Mouse (Mus musculus) cerebellum, adult 9-10 months (tissue): ENCODE measurements around the gene U90926.
A peak's percentile ranks its signal among the peaks of the same experiment; 100 is the strongest.

Source experiments
- DNase-seq: peaks from one replicate; pipeline ENCODE4 v3.0.0; 2022

Gene U90926

DNA sequence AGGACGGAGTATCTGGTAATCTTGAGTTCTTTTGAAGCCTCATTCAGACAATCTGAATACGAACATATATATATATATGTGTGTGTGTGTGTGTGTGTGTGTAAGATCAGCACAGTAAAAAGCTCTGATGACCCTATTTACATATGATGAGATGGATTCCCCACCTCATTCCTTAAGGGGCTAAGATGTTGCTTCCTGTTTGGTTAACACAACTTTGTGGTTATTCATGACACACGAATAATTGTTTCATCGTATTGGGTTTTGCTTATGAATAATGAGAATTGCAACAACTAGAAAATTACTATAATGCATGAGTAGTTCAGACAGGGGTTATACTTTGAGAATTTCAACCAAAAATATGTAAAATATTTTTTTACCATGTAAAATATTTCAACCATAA lies at the start of gene U90926:
U90926 (minus strand) TSS at position 101 of the 400 bp plus-strand sequence.
- DNase-seq, result no peak

DNA sequence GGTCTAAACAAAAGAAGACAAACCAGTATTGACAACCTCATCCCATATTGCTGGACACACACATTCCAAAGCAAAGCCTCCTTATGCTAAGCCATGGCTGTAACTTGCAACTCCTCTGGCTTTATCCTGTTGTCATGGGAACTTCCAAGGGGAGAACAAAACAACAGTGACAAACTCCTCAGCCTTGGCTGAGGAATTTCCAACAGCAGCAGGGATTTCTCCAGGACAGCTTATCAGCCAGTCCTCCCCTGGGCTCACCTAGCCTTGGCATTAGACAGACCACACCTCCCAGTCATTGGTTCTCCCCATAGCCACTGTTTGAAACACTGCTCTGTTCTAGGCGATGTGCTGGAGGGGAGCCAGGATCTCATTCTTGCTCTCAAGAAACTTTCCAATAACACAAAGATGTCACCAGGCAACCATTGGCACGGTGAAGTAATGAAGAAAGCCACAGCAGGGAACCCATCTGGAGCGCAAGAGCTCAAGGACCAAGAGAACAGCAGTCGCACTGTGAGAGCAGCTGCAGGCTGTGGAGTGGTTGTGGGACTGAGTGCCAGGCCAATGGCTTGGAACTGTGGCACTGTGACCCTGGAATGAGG lies 48.7 kb upstream of the U90926 start:
- DNase-seq, result peak; percentile 52

DNA sequence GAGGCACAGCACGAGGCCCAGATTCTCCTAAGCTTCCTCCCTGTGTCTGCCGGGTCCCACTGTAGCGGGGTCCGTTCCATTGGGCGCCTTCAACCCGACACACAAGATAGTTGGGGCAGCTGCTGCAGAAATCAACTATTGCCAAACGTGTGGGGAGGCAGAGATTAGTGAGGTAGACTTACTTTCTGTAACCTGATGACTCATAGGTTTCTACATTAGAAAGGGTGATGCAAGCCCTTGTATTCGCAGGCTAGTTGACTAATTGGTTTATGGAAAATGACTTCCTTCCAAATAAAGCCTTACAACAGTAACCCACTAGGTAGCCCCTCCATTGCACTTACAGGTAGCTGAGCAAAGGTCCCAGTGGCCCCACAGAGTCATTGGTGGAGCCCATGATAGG lies 47.4 kb upstream of the U90926 start:
- DNase-seq, result no peak

DNA sequence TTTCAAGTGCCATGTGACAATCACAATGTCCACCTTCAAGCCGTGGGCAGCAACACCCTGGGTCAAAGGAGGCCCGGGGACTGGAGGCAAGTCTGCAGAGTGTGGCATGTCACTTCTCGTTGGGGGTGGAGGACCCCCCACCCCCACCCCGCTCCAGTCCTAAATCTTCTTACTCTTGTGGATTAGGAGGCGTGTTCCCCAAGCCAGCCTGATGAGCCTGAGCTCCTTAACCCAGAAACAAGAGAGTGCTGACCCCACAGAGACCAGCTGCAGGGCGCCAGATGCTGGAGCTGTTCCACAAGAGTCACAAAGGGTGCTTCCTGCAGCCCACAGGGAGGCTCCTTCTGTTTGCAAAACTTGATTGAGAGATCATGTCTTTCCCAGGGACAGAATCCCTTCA lies 41.0 kb upstream of the U90926 start, which contains the start of gene Ppef2:
Ppef2 (minus strand) TSS at position 61 of the 400 bp plus-strand sequence.
- DNase-seq, result no peak

DNA sequence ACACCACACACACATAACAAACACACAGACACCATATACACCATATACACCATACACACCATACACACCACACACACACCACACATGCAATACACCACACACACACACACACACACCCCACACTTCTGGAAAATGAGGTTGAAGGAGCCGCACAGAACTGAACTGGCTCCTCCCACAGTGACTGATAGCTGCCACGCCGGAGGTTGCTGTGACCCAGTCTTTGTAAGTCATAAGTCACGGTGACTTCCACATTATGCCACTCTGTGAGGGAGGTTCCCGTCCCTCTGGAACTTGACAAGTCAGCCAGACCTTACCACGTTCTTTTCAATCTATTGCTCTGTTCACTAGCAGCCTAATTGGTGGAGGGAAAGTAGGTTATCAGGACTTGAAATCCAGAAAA lies 39.3 kb upstream of the U90926 start:
- DNase-seq, result no peak

DNA sequence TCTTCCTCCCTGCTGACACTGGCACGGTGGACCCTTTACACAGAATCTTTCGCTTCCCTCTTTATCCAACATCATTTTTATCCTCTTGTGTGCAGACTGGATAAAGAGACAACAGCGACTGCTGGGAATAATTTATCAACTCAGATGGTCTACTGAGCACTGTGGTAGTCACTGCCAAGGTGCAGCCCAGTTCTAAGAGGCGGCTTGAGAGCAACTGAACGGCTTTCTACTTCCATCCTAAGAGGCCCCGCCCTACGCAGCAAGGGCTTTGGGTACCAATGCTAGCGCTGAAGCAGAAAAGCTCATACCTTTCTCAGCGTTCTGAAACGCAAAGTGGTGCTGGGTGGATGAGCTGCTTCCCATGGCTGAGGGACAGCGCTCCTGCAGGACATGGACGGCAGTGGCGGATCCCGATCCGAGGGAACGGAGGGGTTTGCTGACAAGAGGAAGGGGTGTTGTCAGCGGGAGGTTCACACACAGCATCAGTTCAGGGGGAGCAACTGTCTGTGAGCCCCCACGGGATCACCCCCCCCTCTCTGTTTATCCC lies 37.7 kb upstream of the U90926 start:
- DNase-seq, result no peak

DNA sequence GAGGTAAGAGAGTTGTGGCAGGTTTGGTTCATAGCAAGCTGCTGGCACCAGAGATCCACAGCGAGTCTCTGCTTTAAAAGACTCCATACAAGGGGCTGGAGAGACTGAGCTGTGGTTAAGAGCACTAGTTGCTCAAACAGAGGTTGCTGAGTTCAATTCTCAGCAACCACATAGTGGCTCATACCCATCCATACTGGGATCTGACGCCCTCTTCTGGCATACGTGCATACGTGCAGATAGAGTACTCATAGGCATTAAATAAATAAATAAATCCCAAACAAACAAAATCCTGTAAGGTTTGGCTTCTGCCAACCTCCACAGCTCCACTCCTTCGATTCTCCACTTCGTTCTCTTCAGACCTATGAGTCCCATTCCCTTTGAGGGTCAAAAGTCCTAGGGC lies 36.8 kb upstream of the U90926 start:
- no peak for DNase-seq

DNA sequence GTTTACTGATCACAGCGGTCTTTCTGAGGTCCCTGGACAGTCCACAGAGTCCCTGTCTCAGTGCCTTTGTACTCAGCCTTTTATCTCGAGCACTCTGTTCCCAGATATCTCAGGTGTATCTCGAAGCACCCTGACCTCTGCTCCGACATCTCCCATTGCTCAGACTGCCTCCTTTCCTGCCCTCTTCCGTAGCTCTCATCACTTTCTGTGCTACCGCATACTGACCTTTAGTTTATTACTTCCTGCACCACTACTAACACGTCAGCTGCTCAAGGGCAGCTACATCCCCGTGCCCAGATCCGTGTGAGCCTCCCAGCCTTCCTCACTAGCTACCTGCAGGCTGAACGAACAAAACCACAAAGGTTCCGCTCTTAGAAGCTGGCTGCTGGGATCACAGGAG lies 33.4 kb upstream of the U90926 start:
- DNase-seq, result no peak

DNA sequence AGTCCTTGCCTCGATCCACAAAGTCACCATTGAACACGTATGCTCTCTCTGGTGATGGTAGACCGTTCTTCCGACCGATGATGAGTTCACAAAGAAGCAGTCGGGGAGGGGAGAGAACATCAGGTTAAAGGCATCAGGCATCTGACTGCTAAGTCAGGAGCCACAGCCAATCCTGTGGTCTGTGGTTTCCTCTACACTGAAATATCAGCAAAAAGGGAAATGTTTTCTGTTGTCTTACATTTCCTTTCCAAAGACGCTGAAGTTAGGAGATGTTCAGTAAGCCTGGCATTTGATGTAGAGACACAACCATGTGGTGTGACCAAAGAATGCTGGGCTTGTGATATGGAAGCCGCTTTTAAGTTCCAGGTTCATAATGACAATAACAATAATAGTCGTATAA lies 30.3 kb upstream of the U90926 start:
- no peak for DNase-seq

DNA sequence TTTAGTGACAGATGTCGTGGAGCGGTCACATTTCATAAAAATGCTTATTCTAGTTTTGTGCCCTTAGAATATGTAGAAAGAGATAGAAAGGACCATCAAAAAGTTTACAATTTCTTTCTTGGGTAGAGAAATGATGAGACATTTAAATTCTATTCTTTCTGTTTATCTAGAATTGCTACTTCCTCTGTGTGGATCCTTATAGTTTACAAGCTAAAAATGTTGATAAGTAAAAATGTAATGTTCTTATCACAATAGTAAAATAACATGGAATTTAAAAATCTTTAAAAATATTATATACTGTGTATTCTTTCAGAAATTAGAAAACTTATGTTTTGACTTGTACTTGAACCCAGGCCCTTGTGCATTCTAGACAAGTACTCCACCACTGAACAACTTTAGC lies 29.7 kb upstream of the U90926 start:
- no peak for DNase-seq

DNA sequence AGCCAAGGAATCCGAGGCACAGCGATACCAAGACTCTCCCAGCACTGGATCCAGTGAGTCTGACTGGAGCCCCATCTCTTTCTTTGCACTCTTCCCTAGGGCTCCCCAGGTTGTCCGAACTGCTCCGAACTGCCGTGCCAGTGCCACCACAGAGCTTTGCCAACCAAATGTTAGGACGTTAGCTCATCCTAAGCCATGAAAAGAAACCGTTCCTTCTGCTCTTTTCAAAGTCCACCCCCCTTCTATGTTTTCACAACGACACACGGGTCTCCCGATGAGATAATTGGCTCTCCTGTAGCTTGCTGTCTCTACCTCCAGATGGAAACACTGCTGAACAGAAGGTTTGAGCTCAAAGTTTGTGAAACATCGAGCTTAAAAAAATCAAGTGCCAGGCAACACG lies 25.6 kb upstream of the U90926 start:
- DNase-seq, result no peak

DNA sequence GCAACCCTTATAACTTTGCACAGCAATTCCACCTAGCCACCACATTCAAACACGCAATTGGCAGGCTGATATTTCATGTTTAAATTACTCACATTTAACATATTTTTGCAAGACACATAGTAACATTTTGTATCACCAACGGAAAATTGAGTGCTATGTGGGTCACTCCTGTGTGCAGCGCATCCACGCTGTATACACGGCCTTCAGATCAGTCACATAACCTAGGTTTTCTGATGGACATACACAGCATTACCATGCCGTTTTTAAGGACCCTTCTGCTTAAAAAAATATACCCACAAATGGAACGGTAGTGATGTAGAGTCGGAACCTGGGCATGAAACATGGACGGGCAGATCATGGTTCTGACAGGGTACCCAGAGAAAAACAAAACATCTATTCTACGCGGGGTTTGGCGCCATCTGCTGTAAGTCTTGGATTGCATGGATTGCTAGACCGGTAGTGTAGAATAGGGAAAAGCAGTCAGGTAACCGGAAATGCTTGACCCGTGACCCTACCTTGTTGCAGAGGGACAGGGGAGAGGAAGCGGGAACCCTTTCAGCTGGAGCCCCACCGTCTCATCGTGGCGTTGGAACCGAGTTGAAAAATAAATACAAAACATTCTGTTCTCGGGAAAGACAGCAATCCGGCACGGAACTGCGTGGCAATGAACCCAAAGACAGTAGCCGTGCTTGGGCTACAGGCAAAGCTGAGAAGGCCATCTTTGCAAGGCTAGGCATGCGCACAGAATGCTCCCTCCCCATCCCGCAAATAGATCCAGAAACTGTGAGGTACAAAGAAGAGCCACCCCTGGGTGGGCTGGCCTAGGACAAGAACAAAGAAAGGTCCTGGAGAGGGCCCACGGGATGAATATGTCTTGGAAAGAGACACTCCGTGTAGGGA lies 24.4 kb upstream of the U90926 start:
- peak; percentile 72 for DNase-seq

DNA sequence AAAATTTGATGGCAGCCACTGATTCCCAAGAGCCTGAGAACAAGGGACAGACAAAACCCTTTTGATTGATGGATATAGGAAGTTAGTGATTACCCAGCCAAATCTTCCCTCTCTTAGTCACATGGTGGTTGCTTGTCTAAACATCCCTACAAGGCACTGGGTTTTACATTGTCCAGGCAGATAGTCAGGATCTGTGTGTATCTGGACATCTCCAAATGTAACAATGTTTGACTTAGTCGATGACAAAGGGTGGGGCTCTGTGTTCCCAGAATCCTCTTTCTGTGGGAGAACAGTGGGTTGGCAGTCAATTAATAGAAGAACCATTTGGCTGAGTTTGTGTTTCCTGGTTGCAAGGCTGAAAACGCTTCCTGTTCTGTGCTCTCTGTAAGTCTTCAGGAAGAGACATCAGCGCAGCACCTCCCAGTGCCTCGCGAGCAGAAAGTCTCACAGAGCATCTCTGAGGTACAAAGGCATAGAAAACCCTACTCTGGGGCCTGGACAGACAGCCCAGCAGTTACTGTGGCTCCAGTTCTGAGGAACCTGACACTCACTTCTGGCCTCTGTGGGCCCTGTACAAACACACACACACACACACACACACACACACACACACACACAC lies 19.8 kb upstream of the U90926 start:
- DNase-seq, result no peak

DNA sequence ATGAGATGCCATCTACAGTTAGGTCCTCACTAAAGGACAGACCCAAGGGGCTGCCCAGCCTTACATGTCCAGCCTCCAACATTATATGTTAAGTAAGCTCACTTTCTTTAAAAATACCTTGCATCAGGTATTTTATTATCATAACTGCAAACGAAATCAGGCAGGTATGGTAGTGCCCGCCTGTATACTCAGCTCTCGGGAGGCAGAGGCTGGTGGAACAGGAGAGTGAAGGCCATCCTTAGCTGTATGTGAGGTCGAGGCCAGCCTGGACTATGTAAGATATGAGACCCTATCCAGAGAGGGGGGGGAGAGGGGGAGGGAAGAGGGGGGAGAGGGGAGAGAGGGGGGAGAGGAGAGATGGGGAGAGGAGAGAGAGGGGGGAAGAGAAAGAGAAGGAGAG lies 18.2 kb upstream of the U90926 start:
- no peak for DNase-seq

DNA sequence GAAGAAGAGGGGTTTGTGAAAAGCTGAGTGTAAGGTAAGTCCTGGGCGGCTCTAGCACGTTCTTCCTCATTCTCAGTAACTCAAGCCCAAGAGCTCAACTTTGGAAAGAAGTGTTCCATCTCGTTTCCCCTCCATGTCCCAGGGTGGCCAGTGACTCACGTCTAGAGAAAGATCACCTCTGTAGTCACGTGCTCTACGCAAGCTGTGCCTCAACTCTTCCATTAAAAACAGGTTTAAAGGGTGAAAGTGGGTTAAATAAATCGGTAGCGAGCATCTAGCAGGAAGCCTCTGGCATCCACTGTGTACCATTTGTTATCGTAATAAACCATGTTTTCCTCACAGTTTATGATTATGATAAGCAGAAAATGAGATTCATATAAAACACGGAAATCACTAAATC lies 16.6 kb upstream of the U90926 start:
- no peak for DNase-seq

DNA sequence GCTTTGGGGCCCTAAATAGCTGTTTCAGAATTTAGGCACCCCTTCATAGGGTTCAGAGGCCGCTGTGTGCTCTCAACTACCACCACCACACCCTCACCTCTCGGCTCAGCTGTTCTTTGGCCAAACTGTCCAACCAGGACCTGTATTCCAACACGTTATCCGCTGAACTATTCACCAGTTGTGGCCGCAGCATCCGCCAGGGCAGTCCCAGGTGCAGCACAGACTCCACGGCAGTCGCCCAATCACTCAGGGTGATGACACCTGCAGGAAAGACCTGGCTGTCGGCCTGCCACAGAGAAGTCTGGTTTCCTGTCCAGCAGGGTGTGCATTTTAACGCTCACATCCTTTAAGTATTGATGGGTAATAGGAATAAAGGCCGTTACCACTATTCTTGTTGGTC lies 15.1 kb upstream of the U90926 start:
- DNase-seq, result no peak

DNA sequence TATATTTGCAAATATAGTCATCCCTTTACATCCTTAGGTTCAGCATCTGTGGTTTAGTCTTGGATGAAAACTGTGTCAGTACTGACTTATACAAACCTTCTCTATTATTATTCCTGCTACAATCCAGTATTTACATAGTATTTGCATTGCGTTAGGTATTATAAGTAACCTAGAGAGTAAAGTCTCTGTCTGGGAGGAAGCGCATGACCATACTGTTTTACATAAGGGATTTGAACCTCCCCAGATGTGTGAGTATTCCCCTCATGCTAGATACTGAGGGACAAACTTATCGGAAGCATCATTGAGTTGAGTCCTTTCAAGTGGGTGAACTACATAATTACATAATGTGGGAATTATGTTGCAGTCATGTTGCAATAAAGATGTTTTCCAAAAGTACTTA lies 14.3 kb upstream of the U90926 start:
- no peak for DNase-seq

DNA sequence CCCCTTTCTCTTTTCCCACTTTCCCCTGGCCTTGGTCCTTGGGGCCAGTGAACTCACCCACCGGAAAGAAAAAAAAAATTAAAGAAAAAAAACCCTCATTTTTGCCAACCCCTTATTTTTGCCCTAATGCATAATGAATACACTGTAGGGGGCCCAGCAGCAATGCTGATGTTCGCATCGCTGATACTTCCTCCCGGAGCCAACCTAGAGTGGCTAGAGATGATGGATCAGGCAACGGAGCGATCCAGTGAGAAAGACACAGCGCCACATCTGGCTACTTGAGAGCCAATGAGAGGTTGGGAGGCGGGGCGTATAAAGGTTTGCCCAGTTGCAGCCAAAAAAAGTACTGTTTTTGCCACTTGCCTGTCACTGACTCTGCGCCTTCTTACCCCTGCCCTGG lies 13.6 kb upstream of the U90926 start:
- DNase-seq, result no peak

DNA sequence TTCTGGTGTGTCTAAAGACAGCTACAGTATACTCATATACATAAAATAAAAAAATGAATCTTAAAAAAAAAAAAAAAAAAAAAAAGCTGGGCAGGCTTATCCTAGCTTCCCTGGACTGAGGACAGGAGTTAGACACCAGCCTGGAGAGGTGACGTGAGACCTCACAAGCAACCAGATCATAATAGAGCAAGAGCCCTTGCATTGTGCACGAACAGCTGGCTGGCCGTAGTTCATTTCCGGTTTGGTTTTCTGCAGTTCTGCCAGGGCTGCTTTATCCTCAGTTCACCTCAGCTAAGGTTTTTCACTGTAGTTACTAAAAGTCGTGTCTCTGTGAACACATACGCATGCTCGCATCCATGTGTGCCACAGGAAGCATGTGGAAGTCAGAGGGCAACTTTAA lies 12.6 kb upstream of the U90926 start:
- DNase-seq, result no peak

DNA sequence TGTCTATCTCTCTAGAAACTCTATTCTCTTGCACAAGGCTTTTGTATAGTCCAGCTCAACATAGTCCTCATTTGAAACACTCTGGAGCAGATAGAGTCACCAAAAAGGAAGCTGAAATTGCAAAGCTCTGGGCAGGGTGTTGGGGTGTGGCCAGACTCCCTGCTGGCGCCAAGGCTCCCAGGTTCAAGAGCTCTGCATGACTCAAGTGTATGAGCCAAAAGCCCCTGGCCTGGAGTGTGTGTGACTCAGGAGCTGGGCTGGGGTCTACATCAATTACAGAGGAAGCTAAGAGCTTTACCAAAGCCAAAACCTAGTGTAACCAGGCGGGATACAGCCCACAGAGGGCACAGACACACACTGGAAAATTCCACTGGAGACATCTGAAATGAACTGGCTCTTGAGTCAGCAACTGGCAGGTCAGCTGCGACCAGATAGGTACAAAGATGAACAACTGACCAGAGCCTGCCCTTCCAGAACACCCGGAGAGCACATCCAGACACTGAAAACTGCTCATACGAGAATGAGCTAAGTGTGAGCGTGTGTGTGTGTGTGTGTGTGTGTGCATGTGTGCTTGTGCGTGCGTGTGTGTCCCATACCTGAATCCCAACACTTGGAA lies 5.2 kb upstream of the U90926 start:
- peak; percentile 7 for DNase-seq

DNA sequence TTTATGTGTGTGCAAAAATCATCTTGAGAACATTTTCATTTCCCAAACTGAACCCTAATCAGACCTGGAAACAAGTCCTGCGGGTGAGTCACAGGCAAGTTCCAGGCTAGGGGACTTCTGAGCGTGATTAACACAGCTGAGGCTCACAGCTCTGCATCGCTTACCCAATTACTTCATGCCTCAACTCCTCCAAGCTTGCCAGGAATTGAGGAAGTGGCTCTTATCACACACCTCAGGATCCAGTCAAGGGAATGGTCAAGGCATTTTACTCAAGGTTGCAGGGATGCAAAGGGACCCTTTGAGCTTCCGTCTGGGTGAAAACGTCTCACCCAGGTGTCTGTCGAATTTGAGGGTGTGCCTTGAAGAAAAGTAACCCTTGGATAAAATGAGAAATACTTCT lies 4.6 kb upstream of the U90926 start:
- no peak for DNase-seq

DNA sequence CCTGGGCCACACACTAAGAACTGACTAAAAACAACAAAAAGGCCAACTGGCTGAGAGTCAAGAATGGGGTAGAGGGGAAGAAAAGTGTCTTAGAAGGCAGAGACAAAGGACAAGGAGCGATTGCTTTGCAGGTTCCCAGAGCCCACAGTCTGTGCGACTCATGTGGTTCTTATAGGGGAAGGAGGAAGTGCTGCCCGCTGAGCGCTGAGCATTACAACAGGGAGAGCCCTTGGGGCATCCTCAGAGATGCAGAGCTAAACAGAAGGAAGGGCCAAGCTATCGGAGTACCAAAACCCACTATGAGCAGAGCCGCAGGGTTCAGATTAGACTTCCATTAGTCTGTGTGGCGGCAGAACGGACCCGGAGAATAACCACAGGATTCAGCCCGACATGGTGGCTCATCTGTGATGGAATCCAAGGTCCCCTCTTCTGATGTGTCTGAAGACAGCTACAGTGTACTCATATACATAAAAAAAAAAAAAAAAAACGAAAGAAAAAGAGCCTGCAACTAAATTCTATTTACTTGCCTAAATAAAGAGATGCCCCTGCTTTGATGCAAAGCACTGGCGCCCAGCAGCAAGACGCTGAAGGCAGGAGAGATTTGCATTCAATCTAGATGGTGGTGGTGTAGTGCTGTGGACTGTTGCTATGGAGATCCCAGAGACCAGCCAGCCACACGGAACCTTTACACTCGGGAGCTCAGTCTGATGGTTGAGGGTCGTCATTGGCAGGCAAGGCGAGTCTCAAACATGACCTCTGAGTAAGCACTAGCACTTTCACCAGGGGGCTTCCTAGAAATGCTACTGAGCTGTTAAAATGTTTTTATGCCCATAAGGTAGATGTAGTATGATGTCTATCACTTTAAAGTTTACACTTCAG lies 3.9 kb upstream of the U90926 start:
- DNase-seq, result no peak
